Mouse (Mus musculus): ENCODE measurements around the gene Ak4.
"Not testable (repeated sequence)": the region's sequence is repeated elsewhere in the genome, so short reads cannot be mapped to it uniquely, and the experiment has no call there.

The Ak4 gene

DNA sequence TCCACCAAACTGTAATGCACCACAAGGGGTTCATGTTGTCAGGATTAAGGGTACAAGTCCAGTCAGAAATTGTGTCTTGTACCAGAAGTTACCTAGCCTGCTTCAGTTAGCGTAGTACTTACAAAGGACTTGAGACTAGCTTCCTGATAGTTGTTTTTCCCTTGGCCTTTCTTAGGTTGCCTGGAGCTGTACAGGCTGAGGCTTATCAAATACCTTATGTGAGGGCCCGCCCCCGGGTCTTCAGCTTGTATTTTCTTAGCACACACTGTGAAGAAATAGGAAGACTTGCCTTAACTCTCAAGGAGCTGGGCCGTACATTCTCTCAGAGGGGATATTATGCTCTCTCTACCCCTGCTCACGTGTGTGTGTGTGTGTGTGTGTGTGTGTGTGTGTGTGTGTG is 4.5 kb downstream of the Ak4 start:
- no peak for DNase-seq (ENCODE audit: low spot score in 2 of 2)

- no peak for DNase-seq (ENCODE audit: low spot score in 2 of 2)
Measured at GRCm38 (mm10) chr4:101424495-101424894, 5.4 kb downstream of the Ak4 start.

DNA sequence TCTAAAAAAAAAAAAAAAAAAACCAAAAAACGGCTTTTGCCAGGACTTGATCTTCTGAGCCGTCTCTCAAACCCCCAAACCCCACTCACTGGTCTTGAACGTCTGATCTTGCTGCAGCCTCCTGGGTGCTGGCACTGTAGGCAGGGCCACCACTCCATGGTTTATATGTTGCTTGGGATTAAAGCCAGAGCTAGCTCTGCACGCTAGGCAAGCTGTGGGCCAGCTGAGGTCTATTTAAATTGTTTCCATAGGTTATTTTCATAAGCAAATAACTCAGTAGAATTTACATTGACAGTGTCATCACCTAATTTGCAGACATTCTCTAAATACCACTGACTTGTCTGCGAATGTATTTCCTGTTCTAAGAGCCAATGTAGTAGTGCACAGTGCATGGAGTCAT is 6.0 kb downstream of the Ak4 start:
- DNase-seq (ENCODE audit: low spot score in 2 of 2), result no peak

GRCm38 (mm10) chr4:101425666-101426065 is 6.6 kb downstream of the Ak4 start:
- no peak for DNase-seq (ENCODE audit: low spot score in 2 of 2)

DNA sequence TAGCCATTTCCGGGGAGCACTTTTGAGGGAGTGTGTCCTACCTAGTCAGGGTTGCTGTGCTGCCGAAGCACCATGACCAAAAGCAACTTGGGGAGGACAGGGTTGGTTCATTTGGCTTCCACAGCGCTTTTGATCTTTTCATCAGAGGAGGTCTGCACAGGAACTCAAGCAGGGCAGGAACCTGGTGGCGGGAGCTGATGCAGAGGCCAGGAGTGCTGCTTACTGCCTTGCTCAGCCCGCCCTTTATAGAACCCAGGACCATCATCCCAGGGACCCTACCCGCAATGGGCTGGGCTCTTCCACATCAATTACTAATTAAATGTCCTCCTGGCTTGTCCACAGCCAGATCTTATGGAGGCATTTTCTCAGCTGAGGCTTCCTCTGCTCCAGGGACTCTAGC is 7.5 kb downstream of the Ak4 start:
- no peak for DNase-seq (ENCODE audit: low spot score in 2 of 2)

- DNase-seq (ENCODE audit: low spot score in 2 of 2), result no peak
Measured at GRCm38 (mm10) chr4:101427886-101428680, 9.0 kb downstream of the Ak4 start.

DNA sequence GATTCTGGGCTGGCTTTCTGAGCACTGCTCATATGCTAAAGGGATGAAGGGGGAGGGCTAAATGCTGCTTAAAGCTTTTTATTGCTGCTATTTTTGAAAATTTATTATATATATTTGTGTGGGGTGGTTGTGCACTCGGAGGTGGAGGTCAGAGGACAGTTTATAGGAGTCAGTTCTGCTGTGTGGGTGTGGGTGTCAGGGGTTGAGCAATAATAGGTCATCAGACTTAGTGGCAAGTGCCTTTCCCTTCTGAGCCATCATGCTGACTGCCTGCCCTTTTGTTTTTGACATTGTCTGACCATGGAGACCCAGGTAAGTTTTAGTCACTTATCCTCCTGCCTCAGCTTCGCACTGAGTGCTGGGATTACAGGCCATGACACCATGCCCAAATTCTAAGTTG is 10.0 kb downstream of the Ak4 start:
- DNase-seq (ENCODE audit: low spot score in 2 of 2), result no peak

- no peak for DNase-seq (ENCODE audit: low spot score in 2 of 2)
Measured at GRCm38 (mm10) chr4:101430000-101430399, 10.9 kb downstream of the Ak4 start.

GRCm38 (mm10) chr4:101436761-101437512 is 17.9 kb downstream of the Ak4 start:
- peak; percentile 53 to 64 for DNase-seq (ENCODE audit: low spot score in 2 of 2)

DNA sequence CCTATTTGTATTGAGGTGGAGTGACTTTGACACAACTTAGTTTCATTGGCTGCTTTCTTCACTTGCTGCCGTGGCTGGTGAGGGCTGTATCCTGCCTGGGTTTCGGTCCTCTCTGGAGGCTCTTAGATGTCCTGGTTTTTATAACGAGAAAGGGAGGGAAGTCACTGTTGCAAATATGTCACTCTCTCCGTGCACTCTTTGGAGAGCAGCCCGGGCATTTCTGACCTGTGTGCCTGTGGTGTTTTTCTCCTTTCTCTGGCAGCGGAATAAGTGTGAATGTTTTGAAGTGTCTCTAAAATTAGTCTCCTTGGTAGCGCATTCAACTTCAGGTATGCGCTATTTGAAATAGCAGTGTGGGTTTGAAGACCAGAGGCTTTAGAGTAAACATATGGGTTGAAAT is 19.2 kb downstream of the Ak4 start:
- DNase-seq (ENCODE audit: low spot score in 2 of 2), result no peak

DNA sequence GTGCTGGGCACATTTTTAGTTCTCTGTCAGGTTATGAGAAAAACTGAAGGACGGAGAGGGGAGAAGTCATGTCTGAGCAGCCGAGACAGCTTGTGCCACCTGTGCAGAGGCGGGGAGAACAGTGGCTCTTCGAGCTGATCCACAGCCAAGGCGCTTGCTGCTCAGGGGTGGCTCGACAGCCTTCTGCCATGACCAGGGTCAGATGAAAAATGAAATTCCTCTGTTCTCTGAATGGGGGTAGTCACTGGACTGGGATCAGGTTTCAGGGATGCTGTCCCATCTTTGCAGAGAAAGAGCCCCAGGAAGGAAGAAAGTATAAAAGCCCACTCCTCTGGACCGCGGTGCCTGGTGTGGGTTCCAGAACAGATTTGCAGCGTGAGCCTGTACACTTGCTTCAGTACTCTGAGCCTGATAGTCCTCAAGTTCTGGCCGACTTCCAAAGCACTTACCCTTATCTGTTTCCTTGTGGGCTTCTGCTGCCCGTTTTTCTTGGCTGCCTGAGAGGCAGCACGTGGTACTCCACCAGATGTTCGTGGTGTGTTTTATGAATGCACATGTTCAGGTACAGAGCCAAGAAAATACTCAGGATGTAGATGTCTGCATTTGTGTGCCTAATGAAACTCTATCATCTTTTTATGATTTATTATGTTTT is 20.8 kb downstream of the Ak4 start:
- no peak for DNase-seq (ENCODE audit: low spot score in 2 of 2)

DNA sequence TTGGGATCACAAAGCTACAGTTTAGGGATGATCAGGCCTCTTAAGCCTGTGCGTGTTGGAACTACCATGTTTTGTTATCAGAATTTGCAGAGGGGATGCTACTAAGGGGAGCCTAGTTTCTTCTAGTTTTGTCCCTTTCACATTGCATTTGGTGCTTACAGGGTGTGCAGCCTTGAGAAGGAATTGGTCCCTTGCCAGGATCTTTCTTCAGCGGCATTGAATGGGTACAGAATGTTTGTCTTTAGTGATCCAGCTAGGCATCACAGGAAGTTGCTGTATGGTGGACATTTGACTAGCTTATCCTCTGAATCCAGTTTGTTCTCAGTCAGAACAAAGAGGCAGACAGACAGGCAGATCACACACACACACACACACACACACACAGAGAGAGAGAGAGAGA is 23.7 kb downstream of the Ak4 start:
- no peak for DNase-seq (ENCODE audit: low spot score in 2 of 2)

GRCm38 (mm10) chr4:101443419-101443991 is 24.4 kb downstream of the Ak4 start:
- DNase-seq (ENCODE audit: low spot score in 2 of 2), result no peak

- no peak for DNase-seq (ENCODE audit: low spot score in 2 of 2)
Measured at GRCm38 (mm10) chr4:101445660-101446059, 26.6 kb downstream of the Ak4 start.

DNA sequence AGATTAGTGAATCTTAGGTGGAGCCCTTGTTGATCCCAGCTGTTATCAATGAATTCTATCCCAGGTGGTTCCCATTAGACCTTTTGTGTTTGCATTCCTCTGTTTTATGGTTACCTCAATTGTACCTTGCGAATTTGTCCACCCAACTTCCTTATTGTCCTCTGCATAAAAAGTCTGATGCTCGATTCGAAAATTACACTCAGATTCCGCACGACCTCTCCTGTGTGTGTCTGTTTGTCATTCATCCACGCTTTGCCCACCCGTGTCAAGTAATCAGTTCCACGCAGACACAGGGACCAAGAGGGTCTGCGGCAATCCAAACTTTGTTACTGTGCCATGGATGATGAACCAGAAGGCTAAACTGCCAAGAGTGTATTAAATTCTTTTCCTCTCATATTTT is 27.5 kb downstream of the Ak4 start:
- DNase-seq (ENCODE audit: low spot score in 2 of 2), result not testable (repeated sequence)

- no peak for DNase-seq (ENCODE audit: low spot score in 2 of 2)
Measured at GRCm38 (mm10) chr4:101448701-101449100, 29.6 kb downstream of the Ak4 start.

DNA sequence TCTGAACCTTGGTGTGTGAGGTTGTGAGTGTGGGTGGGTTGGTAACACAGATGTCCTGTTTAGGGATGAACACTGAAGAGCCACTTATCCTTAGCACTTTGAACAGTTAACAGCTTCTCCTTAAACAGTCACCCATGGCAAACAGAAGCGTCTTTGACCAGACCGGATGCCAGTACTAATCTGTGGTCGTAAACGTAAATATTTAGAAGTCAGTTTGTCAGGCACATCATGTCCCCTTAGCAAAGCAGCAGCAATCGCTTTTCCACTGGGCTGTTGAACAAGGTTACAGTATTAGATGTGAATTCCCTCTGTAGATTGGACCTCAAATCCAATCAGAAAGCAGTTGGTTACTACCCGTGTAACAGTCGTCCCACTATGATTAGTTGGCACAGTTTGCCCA is 30.3 kb downstream of the Ak4 start:
- DNase-seq (ENCODE audit: low spot score in 2 of 2), result no peak

DNA sequence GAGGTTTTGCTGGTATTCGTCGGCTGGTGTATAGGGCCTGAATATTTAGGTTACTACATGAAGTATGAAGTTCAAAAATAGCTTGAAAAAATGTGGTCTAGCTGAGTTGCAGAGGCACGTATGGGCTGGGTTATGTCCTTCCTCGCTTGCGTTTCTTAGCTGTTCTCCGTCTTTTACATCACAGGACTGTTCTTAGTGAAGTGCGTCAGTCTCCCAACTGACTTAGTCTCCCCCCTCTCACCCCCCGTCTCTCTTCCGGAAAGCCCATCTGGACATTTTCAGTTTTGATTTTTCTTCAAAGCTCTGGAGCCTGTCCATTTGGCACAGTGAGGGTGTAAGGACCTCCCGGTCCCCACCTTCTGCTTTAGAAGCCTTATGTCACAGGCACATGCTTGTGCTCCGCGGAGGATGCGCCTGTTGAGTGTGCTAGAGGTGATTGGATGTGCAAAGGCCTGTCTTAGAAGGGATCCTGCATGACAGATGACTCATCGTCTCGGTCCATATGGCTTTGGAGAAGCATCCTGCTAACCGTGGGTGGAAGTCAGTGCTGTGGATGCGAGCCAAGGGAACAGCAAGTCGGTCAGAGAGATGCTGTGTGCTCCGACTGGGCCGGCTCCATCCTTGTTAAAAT is 31.2 kb downstream of the Ak4 start:
- DNase-seq (ENCODE audit: low spot score in 2 of 2), result peak; percentile 67 to 82

- DNase-seq (ENCODE audit: low spot score in 2 of 2), result no peak
Measured at GRCm38 (mm10) chr4:101451089-101451488, 32.0 kb downstream of the Ak4 start.

DNA sequence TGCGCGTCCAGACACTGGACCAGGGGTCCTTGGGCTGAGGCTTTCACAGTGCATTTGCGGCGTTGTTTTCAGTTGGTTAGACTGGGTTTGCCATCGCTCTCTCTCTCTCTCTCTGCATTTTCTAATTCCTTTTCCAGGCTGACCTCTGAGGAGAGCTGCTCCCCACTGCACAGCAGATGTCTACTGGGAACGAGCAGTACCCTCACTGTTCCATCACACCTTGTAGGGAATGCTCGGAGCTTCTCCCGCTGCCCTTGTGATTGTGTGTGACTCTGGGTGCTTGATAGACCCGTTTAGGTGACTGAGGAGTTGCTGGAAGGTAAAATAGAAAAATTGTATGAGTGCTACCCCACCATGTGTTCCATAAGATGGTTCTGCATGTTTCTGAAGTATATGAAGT is 33.8 kb downstream of the Ak4 start:
- DNase-seq (ENCODE audit: low spot score in 2 of 2), result no peak

DNA sequence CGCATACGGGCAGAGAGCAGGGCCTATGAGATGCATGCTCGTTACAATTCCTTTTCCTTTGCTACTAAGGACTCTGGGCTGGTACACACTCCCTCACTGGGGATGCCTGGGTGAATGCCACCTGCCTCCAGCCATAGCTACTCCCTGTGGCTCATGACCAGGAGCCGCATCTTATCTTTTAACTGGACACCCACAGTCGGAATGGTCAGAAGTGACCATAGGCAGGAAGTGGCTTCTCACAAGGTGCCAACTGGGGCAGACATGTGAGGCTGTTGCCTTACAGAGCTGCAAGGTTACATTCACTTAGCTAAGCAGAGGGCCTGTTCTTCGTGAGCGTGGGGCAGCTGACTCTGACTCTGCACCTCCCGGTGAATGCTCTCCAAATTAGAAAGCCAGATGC is 38.1 kb downstream of the Ak4 start:
- no peak for DNase-seq (ENCODE audit: low spot score in 2 of 2)

GRCm38 (mm10) chr4:101458341-101458740 is 39.3 kb downstream of the Ak4 start:
- peak in 1 of 2 experiments; percentile 47 for DNase-seq (ENCODE audit: low spot score in 2 of 2)

Measured in frontal cortex, postnatal 14 days (tissue).